Mouse (Mus musculus): ENCODE results near the gene Lin7c. TPM values are rescaled to one million over a fixed set of nuclear protein-coding genes. Genes with fewer than 3 reads are reported as not detected.
A peak's percentile ranks its signal among the peaks of the same experiment; 100 is the strongest.

The Lin7c gene
- polyA plus RNA-seq, 1 experiment from 2014 or later: 256 TPM

- Histone ChIP-seq H3K4me1 (ENCODE audit: control insufficient read depth, insufficient read depth, low read length) (peaks cover 10% of the 10 kb centered on the region), H3K27ac (ENCODE audit: low read length) (no peak overlapping the region), H3K9me3 (replicated peaks; ENCODE audit: control insufficient read depth, low read length, poor library complexity, severe bottlenecking) (no peaks in the 10 kb centered on the region), H3K36me3 (ENCODE audit: control insufficient read depth, insufficient read depth, low read length) (no peaks in the 10 kb centered on the region), H3K9ac (ENCODE audit: low read depth, low read length) (no peak overlapping the region), H3K27me3 (ENCODE audit: control insufficient read depth, insufficient read depth, low read depth, low read length) (no peaks in the 10 kb centered on the region), H3K4me2 (ENCODE audit: low read length) (no peak overlapping the region), H3K4me3 (ENCODE audit: low read depth, low read length) (no peak overlapping the region)
- ATAC-seq: 0 out of 2 replicates have a peak, but pooled peaks have one; percentile 29
- 7% methylated on average over 5 of the region's 5 CpGs for WGBS
Measured at GRCm38 (mm10) chr2:109941973-109942444, 51.4 kb downstream of the Lin7c start.

GRCm38 (mm10) chr2:109942810-109943570 is 52.3 kb downstream of the Lin7c start:
- no peak overlapping the region for H3K9ac ChIP-seq (ENCODE audit: low read depth, low read length)
- H3K36me3 ChIP-seq (ENCODE audit: control insufficient read depth, insufficient read depth, low read length): no peaks in the 10 kb centered on the region
- no peak overlapping the region for H3K27ac ChIP-seq (ENCODE audit: low read length)
- WGBS: 26% methylated on average over 8 of the region's 8 CpGs
- no peaks in the 10 kb centered on the region for H3K9me3 ChIP-seq (replicated peaks; ENCODE audit: control insufficient read depth, low read length, poor library complexity, severe bottlenecking)
- peak; percentile 72; the same call in 1 of the 2 replicates for ATAC-seq
- no peak overlapping the region for H3K4me2 ChIP-seq (ENCODE audit: low read length)
- peaks cover 10% of the 10 kb centered on the region for H3K4me1 ChIP-seq (ENCODE audit: control insufficient read depth, insufficient read depth, low read length)
- no peak overlapping the region for H3K4me3 ChIP-seq (ENCODE audit: low read depth, low read length)
- H3K27me3 ChIP-seq (ENCODE audit: control insufficient read depth, insufficient read depth, low read depth, low read length): no peaks in the 10 kb centered on the region

GRCm38 (mm10) chr2:109944995-109945394 is 54.3 kb downstream of the Lin7c start:
- no peak overlapping the region for H3K27ac ChIP-seq (ENCODE audit: low read length)
- H3K9ac ChIP-seq (ENCODE audit: low read depth, low read length): no peak overlapping the region
- H3K4me2 ChIP-seq (ENCODE audit: low read length): no peak overlapping the region
- H3K9me3 ChIP-seq (replicated peaks; ENCODE audit: control insufficient read depth, low read length, poor library complexity, severe bottlenecking): no peaks in the 10 kb centered on the region
- H3K4me3 ChIP-seq (ENCODE audit: low read depth, low read length): no peak overlapping the region
- no peaks in the 10 kb centered on the region for H3K36me3 ChIP-seq (ENCODE audit: control insufficient read depth, insufficient read depth, low read length)
- 60% methylated on average over 9 of the region's 9 CpGs for WGBS
- no peak for ATAC-seq
- no peaks in the 10 kb centered on the region for H3K27me3 ChIP-seq (ENCODE audit: control insufficient read depth, insufficient read depth, low read depth, low read length)
- H3K4me1 ChIP-seq (ENCODE audit: control insufficient read depth, insufficient read depth, low read length): peaks cover 10% of the 10 kb centered on the region

- H3K4me2 ChIP-seq (ENCODE audit: low read length): no peak overlapping the region
- H3K4me3 ChIP-seq (ENCODE audit: low read depth, low read length): no peak overlapping the region
- H3K9ac ChIP-seq (ENCODE audit: low read depth, low read length): no peak overlapping the region
- no peaks in the 10 kb centered on the region for H3K9me3 ChIP-seq (replicated peaks; ENCODE audit: control insufficient read depth, low read length, poor library complexity, severe bottlenecking)
- H3K4me1 ChIP-seq (ENCODE audit: control insufficient read depth, insufficient read depth, low read length): peaks cover 10% of the 10 kb centered on the region
- WGBS: 47% methylated on average over 4 of the region's 4 CpGs
- no peaks in the 10 kb centered on the region for H3K36me3 ChIP-seq (ENCODE audit: control insufficient read depth, insufficient read depth, low read length)
- H3K27me3 ChIP-seq (ENCODE audit: control insufficient read depth, insufficient read depth, low read depth, low read length): no peaks in the 10 kb centered on the region
- no peak overlapping the region for H3K27ac ChIP-seq (ENCODE audit: low read length)
- no peak for ATAC-seq
Measured at GRCm38 (mm10) chr2:109945532-109945931, 54.9 kb downstream of the Lin7c start.

- H3K4me2 ChIP-seq (ENCODE audit: low read length): no peak overlapping the region
- H3K9ac ChIP-seq (ENCODE audit: low read depth, low read length): no peak overlapping the region
- H3K27me3 ChIP-seq (ENCODE audit: control insufficient read depth, insufficient read depth, low read depth, low read length): no peaks in the 10 kb centered on the region
- no peaks in the 10 kb centered on the region for H3K36me3 ChIP-seq (ENCODE audit: control insufficient read depth, insufficient read depth, low read length)
- H3K27ac ChIP-seq (ENCODE audit: low read length): no peak overlapping the region
- H3K9me3 ChIP-seq (replicated peaks; ENCODE audit: control insufficient read depth, low read length, poor library complexity, severe bottlenecking): no peaks in the 10 kb centered on the region
- H3K4me1 ChIP-seq (ENCODE audit: control insufficient read depth, insufficient read depth, low read length): peaks cover 10% of the 10 kb centered on the region
- H3K4me3 ChIP-seq (ENCODE audit: low read depth, low read length): no peak overlapping the region
- ATAC-seq: no peak
- 93% methylated on average over 6 of the region's 6 CpGs for WGBS
Measured at GRCm38 (mm10) chr2:109946426-109946825, 55.8 kb downstream of the Lin7c start.

GRCm38 (mm10) chr2:109949519-109949918 is 58.9 kb downstream of the Lin7c start:
- Histone ChIP-seq H3K4me1 (ENCODE audit: control insufficient read depth, insufficient read depth, low read length) (peaks cover 11% of the 10 kb centered on the region; the same call in 1 of the 2 replicates), H3K27ac (ENCODE audit: low read length) (no peak overlapping the region), H3K4me3 (ENCODE audit: low read depth, low read length) (no peak overlapping the region), H3K27me3 (ENCODE audit: control insufficient read depth, insufficient read depth, low read depth, low read length) (no peaks in the 10 kb centered on the region; the same call in 1 of the 2 replicates), H3K36me3 (ENCODE audit: control insufficient read depth, insufficient read depth, low read length) (no peaks in the 10 kb centered on the region), H3K9ac (ENCODE audit: low read depth, low read length) (no peak overlapping the region), H3K4me2 (ENCODE audit: low read length) (no peak overlapping the region), H3K9me3 (replicated peaks; ENCODE audit: control insufficient read depth, low read length, poor library complexity, severe bottlenecking) (no peaks in the 10 kb centered on the region)
- no peak for ATAC-seq

GRCm38 (mm10) chr2:109950311-109950710 is 59.7 kb downstream of the Lin7c start:
- Histone ChIP-seq H3K4me2 (ENCODE audit: low read length) (no peak overlapping the region), H3K27ac (ENCODE audit: low read length) (no peak overlapping the region), H3K27me3 (ENCODE audit: control insufficient read depth, insufficient read depth, low read depth, low read length) (no peaks in the 10 kb centered on the region; the same call in 1 of the 2 replicates), H3K4me3 (ENCODE audit: low read depth, low read length) (no peak overlapping the region), H3K4me1 (ENCODE audit: control insufficient read depth, insufficient read depth, low read length) (peaks cover 10% of the 10 kb centered on the region), H3K9me3 (replicated peaks; ENCODE audit: control insufficient read depth, low read length, poor library complexity, severe bottlenecking) (no peaks in the 10 kb centered on the region), H3K36me3 (ENCODE audit: control insufficient read depth, insufficient read depth, low read length) (no peaks in the 10 kb centered on the region), H3K9ac (ENCODE audit: low read depth, low read length) (no peak overlapping the region)
- ATAC-seq: no peak
- WGBS: 61% methylated on average over 3 of the region's 3 CpGs

Other genes starting within 250 kb of the Lin7c start
- 7.3 and 9.3 TPM in 2 replicates for gene Bdnf, start 216.2 kb upstream of the Lin7c start, polyA plus RNA-seq (2015; fragmentation: Nextera tagmentation; extraction: Ambion mirVana)
- 6.8 and 7.1 TPM in 2 replicates for gene Lgr4, start 26.8 kb downstream of the Lin7c start, polyA plus RNA-seq (2015; fragmentation: Nextera tagmentation; extraction: Ambion mirVana)
- gene Ccdc34, start 127.0 kb downstream of the Lin7c start, polyA plus RNA-seq (2015; fragmentation: Nextera tagmentation; extraction: Ambion mirVana): 28.7 and 29.0 TPM in 2 replicates

Measured in midbrain, embryonic 16.5 days (tissue).